Mouse (Mus musculus) right cerebral cortex, postnatal 36 days (tissue): ENCODE measurements around the gene Gipc3.

Experiments used
- DNase-seq, 2 experiments: peaks; one replicate each; pipeline ENCODE4 v3.0.0; 2022; ENCODE audit warnings: low spot score in 2 of 2, mixed read lengths in 1 of 2

Gene Gipc3

GRCm38 (mm10) chr10:81321436-81321835 is 21.6 kb downstream of the Gipc3 start:
- DNase-seq: no peak

GRCm38 (mm10) chr10:81320550-81321347 is 22.3 kb downstream of the Gipc3 start, which contains the start of gene Cactin:
Gene Cactin, plus strand, starts transcription at chr10:81321103.
- DNase-seq: peak; percentile 99 to 100

- no peak for DNase-seq
Measured at GRCm38 (mm10) chr10:81319741-81320549, 23.1 kb downstream of the Gipc3 start.

- DNase-seq: no peak
Measured at GRCm38 (mm10) chr10:81319330-81319699, 23.8 kb downstream of the Gipc3 start.

- DNase-seq: no peak
Measured at GRCm38 (mm10) chr10:81318589-81319329, 24.3 kb downstream of the Gipc3 start.

GRCm38 (mm10) chr10:81317273-81317672 is 25.8 kb downstream of the Gipc3 start:
- no peak for DNase-seq

- DNase-seq: no peak
Measured at GRCm38 (mm10) chr10:81316338-81317060, 26.6 kb downstream of the Gipc3 start.

GRCm38 (mm10) chr10:81315587-81315986 is 27.5 kb downstream of the Gipc3 start:
- no peak for DNase-seq

- no peak for DNase-seq
Measured at GRCm38 (mm10) chr10:81314201-81314600, 28.9 kb downstream of the Gipc3 start.

GRCm38 (mm10) chr10:81313581-81313980 is 29.5 kb downstream of the Gipc3 start:
- DNase-seq: no peak

GRCm38 (mm10) chr10:81309571-81309970 is 33.5 kb downstream of the Gipc3 start:
- no peak for DNase-seq

- DNase-seq: peak in 1 of 2 experiments; percentile 69
Measured at GRCm38 (mm10) chr10:81306837-81307682, 36.0 kb downstream of the Gipc3 start.

GRCm38 (mm10) chr10:81306173-81306668 is 36.8 kb downstream of the Gipc3 start:
- DNase-seq: no peak

GRCm38 (mm10) chr10:81305663-81306062 is 37.4 kb downstream of the Gipc3 start:
- no peak for DNase-seq

- DNase-seq: no peak
Measured at GRCm38 (mm10) chr10:81304597-81305238, 38.3 kb downstream of the Gipc3 start.

GRCm38 (mm10) chr10:81303761-81304160 is 39.3 kb downstream of the Gipc3 start:
- DNase-seq: no peak

- no peak for DNase-seq
Measured at GRCm38 (mm10) chr10:81303258-81303657, 39.8 kb downstream of the Gipc3 start.

GRCm38 (mm10) chr10:81302781-81303218 is 40.3 kb downstream of the Gipc3 start:
- peak; percentile 76 to 80 for DNase-seq

GRCm38 (mm10) chr10:81302288-81302687 is 40.8 kb downstream of the Gipc3 start:
- DNase-seq: no peak

GRCm38 (mm10) chr10:81301321-81301720 is 41.7 kb downstream of the Gipc3 start:
- DNase-seq: no peak
